Mouse (Mus musculus) liver, embryonic 16.5 days (tissue): ENCODE data around the gene Cfc1. TPM values are rescaled to one million over a fixed set of nuclear protein-coding genes. Genes with fewer than 3 reads are reported as not detected.

ENCODE experiments used
- ATAC-seq: fragments of 200-750 bp; cut with Nextera tagmentation; 2 replicates; pipeline ENCODE4 v1.8.0; 2017; ENCODE audit warnings: low read depth, mild to moderate bottlenecking, moderate number of reproducible peaks, moderate library complexity
- H3K27ac ChIP-seq: fragments of 300-500 bp; sonication (generic); 2 replicates; pipeline ENCODE4 v1.5.1; 2014; ENCODE audit warnings: mild to moderate bottlenecking, low read length
- H3K27me3 ChIP-seq: fragments of 300-500 bp; sonication (generic); 2 replicates; pipeline ENCODE4 v1.6.1; 2014; ENCODE audit warnings: low read depth, low read length, mixed read lengths; ENCODE audit not compliant: control insufficient read depth, insufficient read depth
- H3K36me3 ChIP-seq: fragments of 300-500 bp; sonication (generic); 2 replicates; pipeline ENCODE4 v1.6.1; 2014; ENCODE audit warnings: mild to moderate bottlenecking; ENCODE audit not compliant: control insufficient read depth, insufficient read depth
- H3K4me1 ChIP-seq: fragments of 300-500 bp; sonication (generic); 2 replicates; pipeline ENCODE4 v1.6.1; 2014; ENCODE audit warnings: low read depth, low read length, mixed read lengths; ENCODE audit not compliant: control insufficient read depth
- H3K4me2 ChIP-seq: fragments of 300-500 bp; sonication (generic); 2 replicates; pipeline ENCODE4 v1.6.1; 2014; ENCODE audit warnings: low read depth, low read length, mixed read lengths
- H3K4me3 ChIP-seq: fragments of 300-500 bp; sonication (generic); 2 replicates; pipeline ENCODE4 v1.5.1; 2014; ENCODE audit warnings: low read depth, mild to moderate bottlenecking, low read length
- H3K9ac ChIP-seq: fragments of 300-500 bp; sonication (generic); 2 replicates; pipeline ENCODE4 v1.6.1; 2014; ENCODE audit warnings: low read depth, low read length
- H3K9me3 ChIP-seq: fragments of 300-500 bp; sonication (generic); replicated peaks from 2 replicates; pipeline ENCODE4 v1.6.1; 2016; ENCODE audit warnings: low read length; ENCODE audit not compliant: control insufficient read depth
- WGBS: fragments of 180-500 bp; shearing (Covaris S2); extraction: QIAGEN DNeasy Blood & Tissue Kit; methylation state at CpG from one replicate; pipeline ENCODE4 v1.1.7; 2014; ENCODE audit not compliant: insufficient replicate concordance; 5-methylcytosine and 5-hydroxymethylcytosine counted together
- polyA plus RNA-seq: library from polyadenylated mRNA; unstranded; fragments of >200 nt; fragmentation: Nextera tagmentation; extraction: Ambion mirVana; gene quantifications from 2 replicates; pipeline ENCODE4 v1.2.1, GENCODE M21; 2015

Gene Cfc1
- polyA plus RNA-seq, 1 experiment from 2014 or later, result not detected

- no peak for ATAC-seq
- no peaks in the 10 kb centered on the region for H3K4me1 ChIP-seq
- no peaks in the 10 kb centered on the region; the same call in 1 of the 2 replicates for H3K9me3 ChIP-seq
- no peak overlapping the region for H3K4me3 ChIP-seq
- no peaks in the 10 kb centered on the region for H3K27me3 ChIP-seq
- no peak overlapping the region for H3K27ac ChIP-seq
- H3K4me2 ChIP-seq, result no peak overlapping the region
- no peak overlapping the region for H3K9ac ChIP-seq
- H3K36me3 ChIP-seq, result no peaks in the 10 kb centered on the region
- 70% methylated on average over 2 of the region's 2 CpGs for WGBS
Observed at GRCm38 (mm10) chr1:34569876-34570275, 34.4 kb downstream of the Cfc1 start.

- WGBS, result 58% methylated on average over 6 of the region's 6 CpGs
- Histone ChIP-seq H3K9me3 (no peaks in the 10 kb centered on the region; the same call in 1 of the 2 replicates), H3K4me2 (no peak overlapping the region), H3K27me3 (no peaks in the 10 kb centered on the region), H3K27ac (no peak overlapping the region), H3K9ac (no peak overlapping the region), H3K36me3 (no peaks in the 10 kb centered on the region), H3K4me1 (no peaks in the 10 kb centered on the region), H3K4me3 (no peak overlapping the region)
- no peak for ATAC-seq
Observed at GRCm38 (mm10) chr1:34571431-34571830, 36.0 kb downstream of the Cfc1 start.

- no peak for ATAC-seq
- H3K36me3 ChIP-seq, result no peaks in the 10 kb centered on the region
- WGBS, result 62% methylated on average over 6 of the region's 6 CpGs
Observed at GRCm38 (mm10) chr1:34573221-34573620, 37.8 kb downstream of the Cfc1 start.

GRCm38 (mm10) chr1:34578851-34579781, 43.7 kb downstream of the Cfc1 start, which contains the start of gene Amer3:
Gene Amer3, plus strand, starts transcription at chr1:34579657.
- Histone ChIP-seq H3K4me2 (peak within 1 kb of the TSS; percentile 43), H3K27ac (no peak within 1 kb of the TSS), H3K27me3 (peaks cover 15% of the 10 kb centered on the region), H3K9ac (no peak within 1 kb of the TSS), H3K4me3 (peak within 1 kb of the TSS; percentile 31), H3K4me1 (no peaks in the 10 kb centered on the region), H3K36me3 (no peaks in the 10 kb centered on the region), H3K9me3 (no peaks in the 10 kb centered on the region)
- peak; percentile 41; the same call in 1 of the 2 replicates for ATAC-seq
- WGBS, result 1% methylated on average over 53 of the region's 53 CpGs

More at GRCm38 (mm10) chr1:34573221-34573620, 37.8 kb downstream of the Cfc1 start:
- H3K4me1 ChIP-seq, result no peaks in the 10 kb centered on the region
- no peaks in the 10 kb centered on the region; the same call in 1 of the 2 replicates for H3K9me3 ChIP-seq
- H3K4me2 ChIP-seq, result no peak overlapping the region
- H3K27me3 ChIP-seq, result no peaks in the 10 kb centered on the region; the same call in 1 of the 2 replicates
- H3K4me3 ChIP-seq, result no peak overlapping the region
- no peak overlapping the region for H3K27ac ChIP-seq
- no peak overlapping the region for H3K9ac ChIP-seq

- Histone ChIP-seq H3K36me3 (no peaks in the 10 kb centered on the region), H3K27ac (no peak overlapping the region), H3K4me3 (no peak overlapping the region), H3K4me1 (no peaks in the 10 kb centered on the region), H3K4me2 (peak overlapping the region; percentile 43), H3K27me3 (peaks cover 15% of the 10 kb centered on the region), H3K9me3 (no peaks in the 10 kb centered on the region), H3K9ac (no peak overlapping the region)
- 3% methylated on average over 18 of the region's 18 CpGs for WGBS
- ATAC-seq, result no peak
Observed at GRCm38 (mm10) chr1:34579782-34580356, 44.4 kb downstream of the Cfc1 start.

GRCm38 (mm10) chr1:34582218-34582617, 46.8 kb downstream of the Cfc1 start:
- Histone ChIP-seq H3K4me1 (no peaks in the 10 kb centered on the region), H3K27me3 (peaks cover 15% of the 10 kb centered on the region), H3K4me3 (no peak overlapping the region), H3K4me2 (no peak overlapping the region), H3K27ac (no peak overlapping the region), H3K9ac (no peak overlapping the region), H3K36me3 (no peaks in the 10 kb centered on the region), H3K9me3 (no peaks in the 10 kb centered on the region)
- 58% methylated on average over 6 of the region's 6 CpGs for WGBS
- no peak for ATAC-seq

GRCm38 (mm10) chr1:34583821-34584263, 48.4 kb downstream of the Cfc1 start:
- Histone ChIP-seq H3K4me2 (no peak overlapping the region), H3K27me3 (peaks cover 9% of the 10 kb centered on the region)
- WGBS, result 25% methylated on average over 4 of the region's 4 CpGs

GRCm38 (mm10) chr1:34584736-34585135, 49.3 kb downstream of the Cfc1 start:
- 56% methylated on average over 4 of the region's 4 CpGs for WGBS
- no peak overlapping the region for H3K9ac ChIP-seq
- no peak for ATAC-seq

More at GRCm38 (mm10) chr1:34583821-34584263, 48.4 kb downstream of the Cfc1 start:
- no peaks in the 10 kb centered on the region for H3K4me1 ChIP-seq
- no peaks in the 10 kb centered on the region for H3K36me3 ChIP-seq
- H3K9me3 ChIP-seq, result no peaks in the 10 kb centered on the region
- no peak overlapping the region for H3K27ac ChIP-seq
- H3K4me3 ChIP-seq, result no peak overlapping the region
- H3K9ac ChIP-seq, result no peak overlapping the region
- no peak for ATAC-seq

More at GRCm38 (mm10) chr1:34584736-34585135, 49.3 kb downstream of the Cfc1 start:
- Histone ChIP-seq H3K9me3 (no peaks in the 10 kb centered on the region), H3K4me2 (no peak overlapping the region), H3K27ac (no peak overlapping the region), H3K4me1 (no peaks in the 10 kb centered on the region), H3K27me3 (peaks cover 4% of the 10 kb centered on the region; the same call in 1 of the 2 replicates), H3K4me3 (no peak overlapping the region), H3K36me3 (no peaks in the 10 kb centered on the region)
